Mouse (Mus musculus) hindbrain, embryonic 10.5 days (tissue): ENCODE data around the gene Tmbim4. TPM values are rescaled to one million over a fixed set of nuclear protein-coding genes. Genes with fewer than 3 reads are reported as not detected.
A peak's percentile ranks its signal among the peaks of the same experiment; 100 is the strongest.
"Not testable (repeated sequence)": the region's sequence is repeated elsewhere in the genome, so short reads cannot be mapped to it uniquely, and the experiment has no call there.

Experiments
- DNase-seq: peaks from one replicate; pipeline ENCODE4 v3.0.0-alpha.2; 2017; ENCODE audit warnings: low spot score
- H3K27ac ChIP-seq: fragments of 300-500 bp; sonication (generic); 2 replicates; pipeline ENCODE4 v1.5.1; 2016; ENCODE audit warnings: mild to moderate bottlenecking, moderate library complexity
- H3K27me3 ChIP-seq: fragments of 300-500 bp; sonication (generic); 2 replicates; pipeline ENCODE4 v1.6.1; 2016; ENCODE audit warnings: mild to moderate bottlenecking; ENCODE audit not compliant: poor library complexity, insufficient read depth, severe bottlenecking
- H3K36me3 ChIP-seq: fragments of 300-500 bp; sonication (generic); 2 replicates; pipeline ENCODE4 v1.6.1; 2016; ENCODE audit warnings: mild to moderate bottlenecking, moderate library complexity
- H3K4me1 ChIP-seq: fragments of 300-500 bp; sonication (generic); replicated peaks from 2 replicates; pipeline ENCODE4 v1.6.1; 2016; ENCODE audit warnings: mild to moderate bottlenecking
- H3K4me3 ChIP-seq: fragments of 300-500 bp; sonication (generic); 2 replicates; pipeline ENCODE4 v1.5.1; 2016; ENCODE audit warnings: mild to moderate bottlenecking, moderate library complexity
- H3K9me3 ChIP-seq: fragments of 300-500 bp; sonication (generic); 2 replicates; pipeline ENCODE4 v1.6.1; 2016; ENCODE audit warnings: mild to moderate bottlenecking, moderate library complexity
- WGBS: fragments of 180-500 bp; shearing (Covaris S2); methylation state at CpG from one replicate; pipeline ENCODE4 v1.1.7; 2016; 5-methylcytosine and 5-hydroxymethylcytosine counted together
- polyA plus RNA-seq: library from polyadenylated mRNA; unstranded; fragments of >200 nt; fragmentation: Nextera tagmentation; extraction: Ambion mirVana; gene quantifications from 2 replicates; pipeline ENCODE4 v1.2.1, GENCODE M21; 2016

Gene Tmbim4
- polyA plus RNA-seq, 1 experiment from 2014 or later, result 93.9 TPM

GRCm38 (mm10) chr10:120202467-120203250 is 1.3 kb downstream of the Tmbim4 start:
- H3K4me1 ChIP-seq, result peaks cover 9% of the 10 kb centered on the region; the same call in 1 of the 2 replicates
- peaks cover 46% of the 10 kb centered on the region for H3K27me3 ChIP-seq
- H3K36me3 ChIP-seq, result no peaks in the 10 kb centered on the region
- no peak for DNase-seq
- WGBS, result 71% methylated on average over 16 of the region's 16 CpGs
- H3K9me3 ChIP-seq, result no peaks in the 10 kb centered on the region
- H3K4me3 ChIP-seq, result no peak overlapping the region
- H3K27ac ChIP-seq, result no peak overlapping the region

DNA sequence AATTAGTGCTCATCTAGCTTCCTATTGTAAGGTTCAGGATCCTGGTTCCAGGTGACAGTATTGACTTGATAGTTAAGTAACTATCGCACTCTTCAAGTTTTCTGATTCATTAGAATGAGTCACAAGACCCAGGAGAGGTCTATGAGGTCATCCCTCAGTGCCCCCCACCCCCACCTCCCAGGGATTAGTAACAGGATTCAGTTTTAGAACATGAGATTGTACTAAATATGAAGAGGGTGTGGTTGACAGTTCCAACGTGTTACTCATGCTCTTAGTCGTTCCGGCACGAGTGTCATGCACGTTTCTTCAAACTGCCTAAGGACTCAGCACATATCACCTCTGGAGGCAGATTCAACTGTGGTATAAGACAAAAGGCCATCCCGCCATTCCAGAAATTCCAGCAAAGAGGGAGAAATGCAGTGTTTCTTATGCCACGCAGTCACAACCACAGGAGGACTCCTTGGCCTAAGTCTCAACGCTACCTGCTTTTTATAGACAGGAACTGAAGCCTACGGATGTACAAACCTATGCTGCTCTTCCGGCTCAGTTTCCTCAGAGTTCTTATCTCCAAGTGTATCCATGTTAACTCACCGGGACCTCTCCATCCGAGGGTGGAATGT is 3.3 kb downstream of the Tmbim4 start:
- Histone ChIP-seq H3K36me3 (no peaks in the 10 kb centered on the region), H3K4me1 (peaks cover 15% of the 10 kb centered on the region), H3K27me3 (peaks cover 35% of the 10 kb centered on the region), H3K4me3 (no peak overlapping the region), H3K27ac (no peak overlapping the region), H3K9me3 (no peaks in the 10 kb centered on the region)
- WGBS, result 84% methylated on average over 13 of the region's 13 CpGs
- no peak for DNase-seq

- H3K27ac ChIP-seq, result no peak overlapping the region
- peaks cover 6% of the 10 kb centered on the region; the same call in 1 of the 2 replicates for H3K27me3 ChIP-seq
- H3K36me3 ChIP-seq, result peaks cover 15% of the 10 kb centered on the region
- peaks cover 10% of the 10 kb centered on the region for H3K4me1 ChIP-seq
- DNase-seq, result no peak
- H3K9me3 ChIP-seq, result peaks cover 7% of the 10 kb centered on the region
- 89% methylated on average over 8 of the region's 8 CpGs for WGBS
- H3K4me3 ChIP-seq, result no peak overlapping the region
Observed at GRCm38 (mm10) chr10:120208015-120208414, 6.6 kb downstream of the Tmbim4 start.

GRCm38 (mm10) chr10:120208575-120209538 is 7.5 kb downstream of the Tmbim4 start:
- Histone ChIP-seq H3K27ac (peak overlapping the region; percentile 90), H3K9me3 (peaks cover 7% of the 10 kb centered on the region), H3K36me3 (peaks cover 15% of the 10 kb centered on the region), H3K27me3 (no peaks in the 10 kb centered on the region), H3K4me3 (peak overlapping the region; percentile 92), H3K4me1 (peaks cover 10% of the 10 kb centered on the region)
- 6% methylated on average over 53 of the region's 53 CpGs for WGBS
- DNase-seq, result peak; percentile 91

GRCm38 (mm10) chr10:120209539-120209925 is 8.1 kb downstream of the Tmbim4 start:
- peaks cover 7% of the 10 kb centered on the region for H3K9me3 ChIP-seq
- peak overlapping the region; percentile 92 for H3K4me3 ChIP-seq
- 79% methylated on average over 6 of the region's 6 CpGs for WGBS
- no peaks in the 10 kb centered on the region for H3K27me3 ChIP-seq
- H3K27ac ChIP-seq, result no peak overlapping the region
- DNase-seq, result no peak
- peaks cover 10% of the 10 kb centered on the region for H3K4me1 ChIP-seq
- peaks cover 15% of the 10 kb centered on the region for H3K36me3 ChIP-seq

DNA sequence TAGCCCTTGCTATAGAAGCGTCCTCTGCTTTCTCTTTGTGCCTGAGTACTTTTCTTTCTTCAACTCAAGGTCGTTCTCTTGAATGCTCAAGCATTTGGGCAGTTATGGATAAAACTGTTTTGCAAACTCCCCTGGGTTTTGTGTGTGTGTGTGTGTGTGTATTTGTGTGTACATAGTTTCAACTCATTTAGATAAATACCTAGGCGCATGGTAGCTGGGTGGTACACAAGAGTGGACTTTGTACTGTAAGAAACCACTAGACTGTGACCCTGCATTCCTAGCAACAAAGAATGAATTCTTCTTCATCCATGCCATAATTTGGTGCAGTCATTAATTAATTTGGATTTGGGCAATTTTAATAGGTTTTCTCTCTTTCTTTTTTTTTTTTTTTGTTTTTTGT is 8.7 kb downstream of the Tmbim4 start:
- peaks cover 15% of the 10 kb centered on the region for H3K36me3 ChIP-seq
- peaks cover 10% of the 10 kb centered on the region for H3K4me1 ChIP-seq
- peaks cover 7% of the 10 kb centered on the region for H3K9me3 ChIP-seq
- no peak for DNase-seq
- no peak overlapping the region for H3K27ac ChIP-seq
- 85% methylated on average over 3 of the region's 3 CpGs for WGBS
- H3K4me3 ChIP-seq, result no peak overlapping the region; the same call in 1 of the 2 replicates
- H3K27me3 ChIP-seq, result no peaks in the 10 kb centered on the region

DNA sequence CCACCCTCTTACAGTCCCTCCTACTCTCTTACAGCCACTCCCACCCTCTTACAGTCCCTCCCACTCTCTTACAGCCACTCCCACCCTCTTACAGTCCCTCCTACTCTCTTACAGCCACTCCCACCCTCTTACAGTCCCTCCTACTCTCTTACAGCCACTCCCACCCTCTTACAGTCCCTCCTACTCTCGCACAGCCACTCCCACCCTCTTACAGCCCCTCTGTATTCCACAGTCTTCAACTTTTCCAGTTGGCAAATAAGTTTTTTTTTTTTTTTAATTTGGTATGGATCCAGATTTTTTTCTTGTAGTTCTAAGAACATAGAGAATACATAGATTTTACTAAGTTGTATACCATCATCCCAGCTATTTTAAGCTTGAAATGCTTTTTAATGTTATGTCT is 15.7 kb downstream of the Tmbim4 start:
- H3K4me3 ChIP-seq, H3K9me3 ChIP-seq, H3K27ac ChIP-seq, H3K4me1 ChIP-seq, DNase-seq, H3K27me3 ChIP-seq: not testable (repeated sequence)
- H3K36me3 ChIP-seq, result peaks cover 42% of the 10 kb centered on the region
- WGBS, result 80% methylated on average over 1 of the region's 1 CpGs

DNA sequence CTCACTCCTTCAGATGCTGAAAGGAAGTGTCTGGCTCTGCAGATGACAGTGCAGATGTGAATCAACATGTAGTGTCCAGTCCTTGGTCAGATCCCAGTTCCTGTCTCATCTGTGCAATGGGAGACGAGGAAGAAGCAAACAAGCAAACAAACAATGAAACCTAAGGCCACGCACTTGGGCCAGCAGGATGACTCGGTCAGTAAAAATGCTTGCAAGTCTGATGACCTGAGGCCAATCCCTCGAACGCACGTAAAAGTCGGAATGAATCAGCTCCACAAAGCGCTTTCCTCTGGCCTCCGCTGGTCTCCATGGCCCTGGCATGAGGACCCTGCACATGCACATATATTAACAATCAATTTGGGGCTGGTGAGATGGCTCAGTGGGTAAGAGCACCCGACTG is 17.6 kb downstream of the Tmbim4 start:
- DNase-seq, result no peak
- Histone ChIP-seq H3K27me3 (no peaks in the 10 kb centered on the region), H3K4me1 (no peaks in the 10 kb centered on the region), H3K9me3 (no peaks in the 10 kb centered on the region), H3K27ac (no peak overlapping the region), H3K36me3 (peaks cover 44% of the 10 kb centered on the region), H3K4me3 (no peak overlapping the region)
- 95% methylated on average over 10 of the region's 10 CpGs for WGBS

DNA sequence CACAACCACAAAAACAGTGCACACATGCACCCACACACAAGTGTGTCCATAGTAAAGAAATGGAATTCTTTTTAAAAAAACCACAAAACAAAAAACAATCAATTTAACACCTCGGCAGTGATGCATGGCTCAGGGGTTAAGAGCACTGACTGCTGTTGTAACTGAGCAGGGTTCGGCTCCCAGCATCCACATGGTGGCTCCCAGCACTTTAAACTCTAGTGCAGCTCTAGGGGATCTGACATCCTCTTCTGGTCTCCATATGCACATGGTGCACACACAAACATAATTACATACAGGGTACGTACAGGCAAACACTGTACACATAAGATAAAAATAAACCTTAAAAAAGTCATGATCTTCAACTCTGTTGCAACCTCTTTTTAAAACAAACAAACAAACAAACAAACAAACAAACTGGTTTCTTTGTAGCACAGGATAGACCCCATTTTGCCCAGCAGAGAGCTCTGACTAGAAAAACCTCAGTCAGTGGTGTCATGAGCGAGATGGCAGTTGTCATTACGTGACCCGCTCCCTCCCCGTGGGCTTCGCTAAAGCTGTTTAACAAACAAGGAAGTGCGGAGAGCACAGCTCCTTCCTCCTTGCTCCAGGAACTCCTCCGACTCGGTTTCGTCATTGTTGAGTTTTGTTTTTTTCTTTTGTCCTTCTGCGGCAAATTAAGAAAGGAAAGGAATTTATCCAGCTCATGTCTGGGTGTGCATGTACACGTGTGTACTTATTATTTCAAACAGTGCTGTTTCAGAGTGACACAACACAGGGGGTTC is 18.4 kb downstream of the Tmbim4 start:
- no peaks in the 10 kb centered on the region for H3K4me1 ChIP-seq
- no peak for DNase-seq
- no peaks in the 10 kb centered on the region for H3K27me3 ChIP-seq
- H3K9me3 ChIP-seq, result no peaks in the 10 kb centered on the region
- peaks cover 48% of the 10 kb centered on the region for H3K36me3 ChIP-seq
- WGBS, result 85% methylated on average over 14 of the region's 14 CpGs
- H3K27ac ChIP-seq, result no peak overlapping the region
- no peak overlapping the region for H3K4me3 ChIP-seq

DNA sequence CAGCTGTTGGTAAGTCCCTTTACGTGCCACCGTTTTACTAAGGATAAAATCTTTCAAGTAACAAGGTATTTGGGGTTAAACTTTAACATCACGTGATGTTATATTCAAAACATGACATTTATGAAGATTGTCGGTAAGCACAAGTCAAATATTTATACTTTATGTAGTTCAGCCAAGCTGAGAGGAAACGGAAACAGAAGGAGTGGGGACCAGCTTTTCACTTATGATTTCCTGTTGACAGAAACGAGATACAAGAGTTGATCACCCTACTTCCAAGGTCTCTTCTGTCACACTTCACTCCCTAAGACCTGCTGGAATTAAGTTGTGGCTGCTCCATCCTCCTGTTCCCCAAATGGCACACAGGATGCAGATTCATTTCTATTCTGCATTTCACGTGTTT is 19.4 kb downstream of the Tmbim4 start:
- Histone ChIP-seq H3K27ac (no peak overlapping the region), H3K27me3 (no peaks in the 10 kb centered on the region), H3K36me3 (peaks cover 44% of the 10 kb centered on the region), H3K4me1 (no peaks in the 10 kb centered on the region), H3K4me3 (no peak overlapping the region), H3K9me3 (no peaks in the 10 kb centered on the region)
- DNase-seq, result no peak
- 88% methylated on average over 7 of the region's 7 CpGs for WGBS

DNA sequence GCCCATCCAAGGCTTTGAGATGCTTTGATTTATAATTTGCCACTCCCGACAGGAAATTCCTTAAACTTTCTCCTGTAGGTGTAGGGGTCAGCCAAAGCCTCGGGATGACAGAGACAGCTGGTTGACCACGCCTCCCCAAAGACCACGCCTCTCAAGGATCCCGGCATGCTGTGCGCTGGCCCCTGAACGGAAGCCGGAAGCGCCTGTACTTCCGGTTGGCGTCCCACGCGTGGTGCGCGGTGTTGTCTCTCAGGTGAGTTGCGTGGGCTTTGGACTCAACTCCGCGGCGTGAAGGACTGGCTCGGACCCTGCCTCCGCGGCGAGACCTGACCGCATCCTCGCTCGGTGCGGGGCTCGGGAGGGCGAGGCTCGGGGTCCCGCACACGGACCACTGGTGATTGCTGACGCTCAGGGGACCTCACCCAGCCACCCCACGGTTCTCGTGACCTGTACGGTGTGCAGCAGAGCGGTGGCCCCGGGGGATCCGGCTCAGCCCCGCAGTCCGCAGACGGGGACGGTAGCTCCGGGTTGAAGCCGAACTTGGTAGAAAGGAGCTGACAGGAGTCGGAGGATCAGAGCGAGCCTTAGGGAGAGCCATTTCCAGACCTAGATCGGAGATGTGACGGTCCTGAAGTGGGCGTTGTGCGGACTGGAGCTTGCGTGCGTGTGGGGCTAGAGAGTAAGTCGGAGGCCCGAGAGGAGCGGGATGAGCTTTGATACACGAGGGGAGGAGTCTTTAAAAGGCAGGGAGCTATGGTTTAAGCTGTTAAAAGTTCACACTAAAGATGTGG is 25.7 kb downstream of the Tmbim4 start, which contains the start of gene Llph:
Gene Llph, plus strand, starts transcription at position 200 of the 791 bp plus-strand sequence.
- Histone ChIP-seq H3K4me3 (peak within 1 kb of the TSS; percentile 100), H3K4me1 (peaks cover 16% of the 10 kb centered on the region), H3K36me3 (peaks cover 44% of the 10 kb centered on the region), H3K27ac (peak within 1 kb of the TSS; percentile 91), H3K9me3 (no peaks in the 10 kb centered on the region), H3K27me3 (no peaks in the 10 kb centered on the region)
- peak; percentile 87 for DNase-seq
- WGBS, result under 1% methylated on average over 57 of the region's 57 CpGs
